Mouse (Mus musculus): ENCODE measurements around the gene Eps8. TPM values are rescaled to one million over a fixed set of nuclear protein-coding genes. Genes with fewer than 3 reads are reported as not detected.

Eps8 gene
- total RNA-seq, 2 experiments from 2014 or later: 28.9 to 34.8 TPM

- ATAC-seq (ENCODE audit: poor library complexity, severe bottlenecking): no peak
Observed at GRCm38 (mm10) chr6:137539219-137539618, 115.5 kb downstream of the Eps8 start.

GRCm38 (mm10) chr6:137532758-137533157 lies 121.9 kb downstream of the Eps8 start:
- ATAC-seq (ENCODE audit: poor library complexity, severe bottlenecking): no peak

- no peak for ATAC-seq (ENCODE audit: poor library complexity, severe bottlenecking)
Observed at GRCm38 (mm10) chr6:137525769-137526168, 128.9 kb downstream of the Eps8 start.

- ATAC-seq (ENCODE audit: poor library complexity, severe bottlenecking): no peak
Observed at GRCm38 (mm10) chr6:137520343-137520704, 134.4 kb downstream of the Eps8 start.

- ATAC-seq (ENCODE audit: poor library complexity, severe bottlenecking): no peak
Observed at GRCm38 (mm10) chr6:137519529-137520342, 134.9 kb downstream of the Eps8 start.

GRCm38 (mm10) chr6:137514872-137515271 lies 139.8 kb downstream of the Eps8 start:
- ATAC-seq (ENCODE audit: poor library complexity, severe bottlenecking): no peak

- no peak for ATAC-seq (ENCODE audit: poor library complexity, severe bottlenecking)
Observed at GRCm38 (mm10) chr6:137512753-137513152, 141.9 kb downstream of the Eps8 start.

GRCm38 (mm10) chr6:137509341-137510045 lies 145.2 kb downstream of the Eps8 start:
- ATAC-seq (ENCODE audit: poor library complexity, severe bottlenecking): no peak

GRCm38 (mm10) chr6:137508936-137509335 lies 145.7 kb downstream of the Eps8 start:
- ATAC-seq (ENCODE audit: poor library complexity, severe bottlenecking): no peak

- no peak for ATAC-seq (ENCODE audit: poor library complexity, severe bottlenecking)
Observed at GRCm38 (mm10) chr6:137506563-137506962, 148.1 kb downstream of the Eps8 start.

GRCm38 (mm10) chr6:137505555-137506227 lies 149.0 kb downstream of the Eps8 start:
- no peak for ATAC-seq (ENCODE audit: poor library complexity, severe bottlenecking)

- no peak for ATAC-seq (ENCODE audit: poor library complexity, severe bottlenecking)
Observed at GRCm38 (mm10) chr6:137504052-137504451, 150.6 kb downstream of the Eps8 start.

GRCm38 (mm10) chr6:137503462-137503861 lies 151.2 kb downstream of the Eps8 start:
- no peak for ATAC-seq (ENCODE audit: poor library complexity, severe bottlenecking)

GRCm38 (mm10) chr6:137503009-137503408 lies 151.7 kb downstream of the Eps8 start:
- ATAC-seq (ENCODE audit: poor library complexity, severe bottlenecking): no peak

GRCm38 (mm10) chr6:137498781-137499180 lies 155.9 kb downstream of the Eps8 start:
- ATAC-seq (ENCODE audit: poor library complexity, severe bottlenecking): no peak

GRCm38 (mm10) chr6:137497208-137497835 lies 157.4 kb downstream of the Eps8 start:
- ATAC-seq (ENCODE audit: poor library complexity, severe bottlenecking): no peak

- ATAC-seq (ENCODE audit: poor library complexity, severe bottlenecking): no peak
Observed at GRCm38 (mm10) chr6:137496562-137496961, 158.1 kb downstream of the Eps8 start.

GRCm38 (mm10) chr6:137495233-137495632 lies 159.4 kb downstream of the Eps8 start:
- ATAC-seq (ENCODE audit: poor library complexity, severe bottlenecking): no peak

GRCm38 (mm10) chr6:137494801-137495200 lies 159.9 kb downstream of the Eps8 start:
- ATAC-seq (ENCODE audit: poor library complexity, severe bottlenecking): no peak

GRCm38 (mm10) chr6:137494136-137494475 lies 160.6 kb downstream of the Eps8 start:
- ATAC-seq (ENCODE audit: poor library complexity, severe bottlenecking): no peak
